Mouse (Mus musculus) left cerebral cortex, postnatal 10 days (tissue): ENCODE measurements at regions not wholly inside any gene's neighbourhood (a gene's known extent, or its start where the extent isn't known, plus 50 kb on each side); places are given as distances from the start of the nearest gene placed in this dataset.

Experiments
- DNase-seq, 2 experiments: peaks; one replicate each; pipeline ENCODE4 v3.0.0; 2021 to 2022; ENCODE audit warnings: low spot score in 2 of 2, mixed read lengths in 1 of 2; ENCODE audit errors: extremely low spot score in 1 of 2
- intact Hi-C: fragments of 180-260 bp; cut with DNase I; formaldehyde crosslinking; loops from one replicate; pipeline ENCODE4 v1.15.1; 2025

DNA sequence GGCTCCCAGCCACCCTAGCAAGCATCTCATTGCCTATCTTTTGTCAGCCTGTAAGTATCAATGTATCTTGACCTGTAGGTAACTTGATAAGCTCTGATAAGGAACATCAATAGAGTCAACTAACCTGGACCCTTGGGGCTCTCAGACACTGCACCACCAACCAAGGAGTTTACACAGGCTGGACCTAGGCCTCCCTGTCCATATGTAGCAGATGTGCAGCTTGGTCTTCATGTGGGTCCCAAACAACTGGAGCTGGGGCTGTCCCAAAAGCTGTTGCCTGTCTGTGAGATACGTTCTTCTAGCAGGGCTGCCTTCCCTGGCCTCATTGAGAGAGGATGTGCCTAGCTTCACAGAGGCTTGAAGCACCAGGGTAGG, 335.2 kb upstream of the Klf12 start:
- intact Hi-C loops: no loop called here
- no peak for DNase-seq

DNA sequence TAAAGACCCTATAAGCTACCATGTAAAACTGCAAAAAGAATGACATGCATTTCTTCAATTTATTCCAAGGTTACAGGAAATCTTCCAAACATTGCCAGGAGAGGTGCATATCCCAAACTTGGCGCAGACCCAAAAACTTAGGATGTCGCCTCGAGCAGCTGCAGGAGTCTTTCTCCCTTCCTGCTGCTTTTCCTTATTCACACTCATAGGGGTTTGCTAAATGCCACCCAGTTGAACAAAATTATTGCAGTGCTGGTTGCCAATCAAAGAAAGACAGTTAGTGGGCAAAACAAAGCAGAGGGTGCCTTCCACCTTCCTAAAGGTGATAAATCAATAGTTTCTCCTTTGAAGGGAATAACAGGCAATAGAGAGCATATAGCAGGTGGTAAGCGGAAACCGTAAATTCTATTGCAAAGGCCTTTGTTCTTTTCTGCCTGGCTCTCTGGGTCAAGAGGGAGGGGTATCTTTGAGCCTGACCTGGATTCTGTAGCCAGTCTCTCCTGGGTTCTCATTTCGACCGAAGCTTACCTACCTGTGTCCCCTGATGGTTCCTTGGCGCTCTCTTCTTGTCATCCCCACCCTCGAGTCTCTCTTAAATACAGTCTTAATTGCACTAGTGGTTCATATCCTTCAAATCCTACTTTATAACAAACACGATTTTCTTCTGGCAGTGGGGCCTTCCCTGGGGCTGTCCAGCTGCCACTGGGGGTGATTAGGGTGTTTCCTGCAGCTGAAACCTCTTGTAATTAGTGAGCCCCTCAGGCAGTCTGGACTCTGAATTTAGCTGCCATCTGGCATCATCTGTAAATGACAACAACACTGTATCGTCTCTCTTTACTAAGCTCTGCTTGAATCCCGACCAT, 334.5 kb upstream of the Klf12 start:
- DNase-seq: no peak
- intact Hi-C loops: no loop called here

DNA sequence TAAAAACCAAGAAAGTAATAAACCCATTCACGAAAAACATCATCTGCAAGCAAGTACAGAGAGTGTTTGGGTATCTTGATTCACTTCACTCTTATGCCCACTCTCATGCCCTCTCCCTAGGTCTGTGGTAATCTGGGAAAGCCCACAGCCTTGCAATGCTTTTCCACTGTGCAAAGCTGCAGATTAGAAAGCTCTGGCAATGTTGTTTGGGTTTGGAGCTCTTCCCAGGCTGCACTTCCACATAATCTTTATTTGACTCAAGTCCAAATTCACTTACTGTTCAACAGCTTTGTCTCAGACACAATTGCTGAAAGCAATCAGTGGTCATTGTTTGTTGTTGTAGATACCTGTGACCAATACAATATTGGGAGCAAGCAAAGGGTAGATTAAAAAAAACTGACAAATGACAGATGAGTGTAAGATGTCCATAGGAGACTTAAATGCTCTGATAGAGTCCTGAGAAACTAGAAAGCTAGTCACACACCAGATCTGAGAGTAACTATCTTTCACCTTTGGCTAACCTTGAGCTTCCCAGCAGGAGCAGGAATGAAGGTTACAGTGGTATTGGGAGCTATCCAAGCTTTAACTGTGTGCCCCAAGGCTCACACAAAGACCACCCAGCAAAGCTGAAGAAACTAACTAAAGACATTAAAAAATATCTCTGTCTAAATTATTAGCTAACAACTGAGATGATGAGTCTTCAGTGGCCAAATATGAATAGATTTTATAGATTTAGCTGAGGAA, 325.7 kb upstream of the Klf12 start:
- no peak for DNase-seq
- intact Hi-C loops: no loop called here

DNA sequence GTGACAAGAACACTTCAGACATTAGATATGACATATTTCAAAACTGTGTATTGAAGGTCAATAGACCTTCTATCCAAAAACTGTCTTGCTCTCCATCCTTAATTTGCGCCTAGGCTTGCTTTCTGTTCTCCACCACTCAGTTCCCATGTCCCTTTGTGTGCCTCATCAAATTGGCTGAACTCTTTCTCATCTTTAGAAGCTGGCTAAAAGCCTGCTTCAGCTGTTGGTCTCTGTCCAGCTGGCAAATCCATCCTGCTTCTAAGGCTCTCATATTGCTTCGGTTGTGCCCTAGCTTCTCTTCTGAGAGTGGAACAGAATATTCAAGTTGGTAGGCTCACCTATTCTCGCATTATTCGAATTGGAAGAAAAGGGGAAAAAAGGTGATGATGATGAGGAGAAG, 322.6 kb upstream of the Klf12 start:
- intact Hi-C loops: no loop called here
- DNase-seq: peak in 1 of 2 experiments; percentile 10

DNA sequence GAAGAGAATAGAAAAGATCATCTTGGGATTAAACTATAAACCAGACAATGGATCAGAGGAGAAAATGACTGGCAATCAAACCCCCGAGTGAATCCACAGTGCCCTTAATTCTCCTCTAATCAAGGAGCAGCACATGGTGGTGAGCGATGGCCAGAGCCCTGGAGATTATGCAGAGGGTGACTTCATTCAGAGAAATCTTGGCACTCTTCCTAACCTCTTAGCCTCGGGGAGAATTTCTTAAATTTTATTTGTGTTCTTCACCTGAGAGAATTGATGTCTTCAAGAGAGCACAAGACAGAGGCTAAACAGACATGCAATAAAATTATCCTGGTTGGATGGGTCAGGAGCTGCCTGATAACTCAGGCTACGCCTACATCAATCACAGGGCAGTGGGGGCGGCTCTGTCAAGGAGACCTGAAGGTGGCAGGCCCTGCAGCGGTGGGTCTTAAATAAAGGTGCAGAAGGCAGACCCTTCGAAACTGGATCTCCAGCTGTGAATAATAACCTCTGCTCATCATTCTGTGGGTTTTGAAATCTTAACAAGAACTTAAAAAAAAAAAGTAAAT, 316.5 kb upstream of the Klf12 start:
- intact Hi-C loops: no loop called here
- no peak for DNase-seq

DNA sequence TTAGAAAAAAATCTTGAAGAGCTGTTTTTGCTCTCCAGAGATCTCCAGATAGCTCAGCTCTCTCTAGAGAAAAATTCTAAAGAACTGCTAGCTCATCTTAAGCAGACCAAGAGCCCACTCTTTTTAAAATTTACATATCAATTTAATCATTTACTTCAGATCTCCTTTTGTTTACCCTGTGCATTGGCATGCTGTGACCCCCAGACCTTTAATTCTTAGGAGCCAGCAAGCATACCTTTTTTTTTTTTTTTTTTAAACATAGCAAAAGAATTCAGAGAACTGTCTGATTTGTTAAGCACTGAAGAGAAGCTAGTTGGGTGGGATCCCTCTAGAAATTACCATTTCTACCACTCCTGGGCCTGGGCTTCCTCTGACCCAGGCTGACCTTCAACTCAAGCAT, 285.5 kb upstream of the Klf12 start:
- intact Hi-C loops: no loop called here

DNA sequence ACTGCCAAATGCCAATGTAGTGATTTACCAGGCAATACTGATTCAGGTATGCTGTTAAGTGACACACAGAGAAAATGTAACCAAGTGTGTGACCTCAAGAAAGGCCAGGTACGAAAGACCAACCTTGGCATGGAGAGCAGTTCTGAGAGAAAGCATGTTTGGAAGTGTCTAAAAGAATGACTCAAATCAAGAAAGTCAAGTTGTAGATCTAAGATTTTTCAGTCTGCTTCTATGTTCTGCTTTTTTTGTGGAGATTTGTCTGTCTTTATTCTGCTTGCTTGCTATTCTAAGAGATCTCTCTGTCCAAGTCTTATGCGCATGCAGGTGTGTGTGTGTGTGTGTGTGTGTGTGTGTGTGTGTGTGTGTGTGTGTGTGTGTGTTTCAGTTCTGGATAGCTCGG, 277.4 kb upstream of the Klf12 start:
- no peak for DNase-seq
- intact Hi-C loops: no loop called here

More for the DNA sequence above, 285.5 kb upstream of the Klf12 start:
- no peak for DNase-seq

DNA sequence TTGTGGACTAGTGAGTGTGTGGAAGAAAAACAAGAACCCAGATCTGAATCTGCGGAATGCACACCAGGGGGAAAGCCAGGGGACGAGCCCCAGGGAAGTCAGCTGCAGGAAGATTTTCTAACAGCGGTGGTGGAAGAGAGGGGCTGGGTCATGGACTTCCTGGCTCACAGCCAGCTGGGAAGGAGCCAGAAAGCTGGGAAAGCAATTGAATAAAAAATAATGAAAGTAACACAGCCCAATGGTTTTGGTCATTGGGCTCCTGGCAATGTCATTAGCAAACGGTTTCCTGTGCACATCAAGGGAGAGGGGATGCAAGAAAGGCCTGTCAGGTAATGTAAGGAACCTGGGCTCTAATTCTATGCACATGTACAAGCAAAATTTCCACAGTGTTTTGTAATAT, 273.9 kb upstream of the Klf12 start:
- DNase-seq: peak; percentile 4 to 77
- intact Hi-C loops: no loop called here

DNA sequence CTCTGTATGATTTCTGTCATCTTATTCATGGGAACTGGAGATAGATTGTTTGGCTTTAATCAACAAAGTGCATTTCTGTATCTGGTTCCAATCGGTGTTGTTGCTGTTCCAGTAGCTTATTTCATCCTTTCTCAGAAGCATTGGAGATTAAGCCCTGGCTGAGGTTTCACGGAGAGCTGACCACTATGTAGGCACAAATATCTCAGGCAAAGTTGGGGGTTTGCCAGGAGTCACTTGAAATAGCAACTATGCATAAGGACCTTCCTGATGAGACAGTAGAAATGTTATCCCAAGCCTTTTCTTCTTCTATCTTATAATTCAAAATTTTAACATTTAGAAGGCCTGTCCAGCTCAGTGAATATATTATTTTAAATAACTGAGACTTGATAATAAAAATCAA, 268.0 kb upstream of the Klf12 start:
- no peak for DNase-seq
- intact Hi-C loops: no loop called here

DNA sequence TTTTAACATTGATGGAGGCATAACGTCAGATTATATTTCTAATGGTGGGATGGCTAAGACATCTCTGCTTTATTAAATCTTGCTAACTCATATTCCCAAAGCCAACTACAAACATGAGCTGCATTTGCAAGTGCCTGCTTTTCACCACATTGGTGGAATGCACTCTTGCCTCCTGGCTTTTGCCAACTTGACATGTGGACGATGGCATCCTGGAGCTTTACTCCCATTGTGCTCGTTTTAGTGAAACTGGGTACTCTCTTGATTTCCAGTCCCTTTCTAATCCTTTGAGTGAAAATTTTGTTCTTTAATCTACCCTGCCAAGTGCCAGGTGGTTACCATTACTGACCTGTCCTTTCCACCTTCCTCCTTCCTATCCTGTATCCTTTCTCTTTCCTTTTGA, 265.8 kb upstream of the Klf12 start:
- intact Hi-C loops: no loop called here
- DNase-seq: no peak

DNA sequence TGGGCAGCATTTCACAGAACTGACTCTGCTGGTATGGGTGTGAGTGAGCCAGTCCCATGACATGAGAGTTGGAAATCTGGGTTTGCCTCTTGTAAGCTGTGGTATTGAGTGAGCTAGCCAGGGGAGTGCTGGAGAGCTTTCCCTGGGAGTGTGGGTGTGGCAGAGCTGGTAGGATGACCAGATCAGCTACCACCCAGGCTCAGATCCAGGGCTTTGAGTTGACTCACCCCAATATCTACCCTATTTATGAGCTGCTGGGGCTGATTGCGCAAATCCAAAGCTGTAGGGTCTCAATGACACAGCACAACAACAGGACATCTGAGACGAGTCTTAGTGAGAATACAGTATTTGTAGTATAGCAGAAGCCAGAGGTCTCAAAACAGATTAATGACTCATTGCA, 245.7 kb upstream of the Klf12 start:
- no peak for DNase-seq
- intact Hi-C loops: no loop called here

DNA sequence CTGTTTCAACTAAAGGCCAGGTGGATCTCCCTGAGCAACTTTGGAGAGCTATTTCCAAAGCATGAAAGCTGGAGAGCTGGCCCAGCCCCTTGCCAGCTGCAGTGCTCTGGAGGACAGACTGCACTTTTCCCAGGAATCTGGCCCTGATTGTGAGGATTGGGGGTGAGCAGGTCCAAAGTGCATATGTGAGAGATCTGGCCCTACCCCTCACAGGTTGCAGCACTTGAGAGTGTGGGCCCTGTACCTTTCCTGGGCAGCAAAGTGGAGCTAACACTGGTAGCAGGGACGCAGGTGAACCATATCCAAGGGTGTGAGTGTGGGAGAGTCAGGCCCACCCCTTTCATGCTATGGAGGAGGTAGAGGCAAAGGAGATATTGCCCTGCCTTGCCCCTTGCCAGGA, 245.3 kb upstream of the Klf12 start:
- intact Hi-C loops: no loop called here

DNA sequence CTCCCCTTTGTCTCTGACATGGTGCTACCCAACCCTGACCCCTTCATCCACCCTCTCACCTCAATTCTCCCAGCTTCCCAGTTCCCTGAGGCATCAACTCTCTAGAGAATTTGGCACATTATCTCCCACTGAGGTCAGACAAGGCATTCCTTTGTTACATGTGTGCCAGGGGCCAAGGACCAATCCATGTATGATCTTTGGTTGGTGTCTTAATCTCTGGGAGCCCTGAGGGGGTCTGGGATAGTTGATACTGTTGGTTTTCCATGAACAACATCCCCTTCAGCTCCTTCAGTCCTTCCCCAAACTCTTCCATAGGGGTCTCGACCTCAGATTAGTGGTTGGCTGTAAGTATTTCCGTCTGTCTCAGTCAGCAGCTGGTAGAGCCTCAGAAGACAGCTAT, 224.9 kb upstream of the Klf12 start:
- DNase-seq: no peak
- intact Hi-C loops: no loop called here

More for the DNA sequence above, 245.3 kb upstream of the Klf12 start:
- DNase-seq: no peak

DNA sequence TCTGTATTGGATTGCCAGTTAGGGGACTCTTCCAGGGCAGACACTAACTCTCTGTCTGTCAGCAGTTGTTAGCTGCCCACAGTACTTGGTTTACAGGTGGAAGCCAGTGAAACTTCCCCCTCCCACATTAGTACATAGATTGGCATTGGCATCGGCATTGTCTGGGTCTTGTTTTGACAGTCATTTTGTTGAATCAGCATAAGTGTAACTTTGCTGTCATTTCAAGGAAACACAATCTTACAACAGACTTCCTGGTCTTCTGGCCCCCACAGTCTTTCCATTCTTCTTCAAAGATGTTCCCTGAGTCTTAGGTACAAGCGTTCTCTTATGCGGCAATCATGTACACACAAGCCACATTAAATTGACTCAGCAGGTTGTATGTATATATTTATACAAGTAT, 223.6 kb upstream of the Klf12 start:
- DNase-seq: no peak
- intact Hi-C loops: no loop called here

DNA sequence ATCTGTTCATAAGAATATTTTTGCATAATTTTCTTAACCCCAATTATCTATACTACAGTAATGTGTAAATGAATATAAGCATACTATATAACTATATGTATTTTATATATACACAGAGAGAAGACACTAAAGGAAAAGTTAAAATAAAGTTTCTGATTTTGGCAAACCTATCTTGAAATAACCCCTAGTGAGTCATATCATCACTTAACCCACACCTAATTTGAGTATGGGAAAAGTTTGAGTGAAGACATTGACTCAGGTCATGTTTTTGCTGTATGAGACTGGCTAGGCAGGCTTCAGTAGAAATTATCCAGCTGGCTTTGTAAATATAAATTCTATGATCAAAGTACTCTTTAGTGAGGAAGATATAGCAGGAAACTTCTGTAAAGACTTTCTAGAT, 223.1 kb upstream of the Klf12 start:
- intact Hi-C loops: no loop called here
- DNase-seq: no peak

DNA sequence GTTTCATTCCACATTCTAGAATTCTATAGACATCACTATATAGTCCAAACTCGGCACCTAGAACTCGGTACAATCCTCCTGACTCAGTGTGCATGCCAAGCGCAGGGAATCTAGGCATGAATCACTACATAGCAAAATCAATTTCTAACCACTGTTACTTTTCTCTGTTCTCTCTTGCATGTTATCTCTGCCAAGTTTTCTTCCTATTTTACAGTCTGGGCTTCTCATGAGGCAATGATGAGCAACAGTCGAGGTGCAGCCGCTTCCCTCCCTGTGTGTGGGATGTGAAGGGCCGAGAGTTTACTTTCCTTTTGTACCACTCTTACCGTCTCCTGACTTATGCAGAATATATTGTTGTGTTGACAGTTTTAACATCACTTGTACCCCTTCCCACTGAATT, 204.4 kb upstream of the Klf12 start:
- intact Hi-C loops: loop anchor here (10.0 kb wide), 1 partner anchor 204 kb away; the partner anchor contains the start of gene Klf12
- DNase-seq: no peak

DNA sequence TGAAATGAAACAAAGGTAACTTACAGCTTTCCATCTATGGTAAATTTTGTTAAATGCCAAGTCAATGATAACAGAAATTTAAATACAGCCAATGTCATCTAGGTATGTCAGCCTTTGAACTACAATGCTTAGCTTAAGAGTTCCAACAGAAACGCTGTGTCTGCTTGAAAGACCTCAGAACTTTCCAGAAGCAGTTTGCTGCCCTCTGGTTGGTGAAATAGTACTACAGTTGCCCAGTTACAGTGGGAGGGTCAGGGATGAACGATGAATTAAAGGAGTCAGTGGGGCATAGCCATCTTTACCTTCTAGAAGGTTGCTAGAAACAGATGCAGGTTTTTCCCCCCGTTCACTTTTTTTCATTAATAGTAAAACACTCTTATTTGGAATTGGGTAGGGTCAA, 201.0 kb upstream of the Klf12 start:
- peak in 1 of 2 experiments; percentile 23 for DNase-seq
- intact Hi-C loops: loop anchor here (10.0 kb wide), 1 partner anchor 201 kb away; the partner anchor contains the start of gene Klf12

DNA sequence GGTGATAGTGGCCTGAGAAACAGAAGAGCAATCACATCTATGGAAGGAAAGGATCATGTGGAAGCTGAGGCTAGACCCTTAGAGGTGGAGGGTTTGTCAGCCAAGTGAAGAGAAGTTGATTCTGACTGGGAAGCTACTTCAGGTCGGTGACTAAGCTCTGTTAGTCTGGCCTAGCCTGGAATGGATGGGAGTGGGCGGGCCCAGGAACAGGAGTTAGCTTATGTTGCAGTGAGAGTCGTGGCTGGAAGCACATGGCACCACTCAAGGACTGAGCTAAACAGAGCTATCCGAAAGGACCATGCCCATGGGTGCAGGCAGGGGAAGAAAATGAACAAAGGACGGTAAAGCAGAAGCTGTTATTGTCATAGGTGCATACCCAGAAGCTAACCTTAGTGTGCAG, 199.6 kb upstream of the Klf12 start:
- no peak for DNase-seq

DNA sequence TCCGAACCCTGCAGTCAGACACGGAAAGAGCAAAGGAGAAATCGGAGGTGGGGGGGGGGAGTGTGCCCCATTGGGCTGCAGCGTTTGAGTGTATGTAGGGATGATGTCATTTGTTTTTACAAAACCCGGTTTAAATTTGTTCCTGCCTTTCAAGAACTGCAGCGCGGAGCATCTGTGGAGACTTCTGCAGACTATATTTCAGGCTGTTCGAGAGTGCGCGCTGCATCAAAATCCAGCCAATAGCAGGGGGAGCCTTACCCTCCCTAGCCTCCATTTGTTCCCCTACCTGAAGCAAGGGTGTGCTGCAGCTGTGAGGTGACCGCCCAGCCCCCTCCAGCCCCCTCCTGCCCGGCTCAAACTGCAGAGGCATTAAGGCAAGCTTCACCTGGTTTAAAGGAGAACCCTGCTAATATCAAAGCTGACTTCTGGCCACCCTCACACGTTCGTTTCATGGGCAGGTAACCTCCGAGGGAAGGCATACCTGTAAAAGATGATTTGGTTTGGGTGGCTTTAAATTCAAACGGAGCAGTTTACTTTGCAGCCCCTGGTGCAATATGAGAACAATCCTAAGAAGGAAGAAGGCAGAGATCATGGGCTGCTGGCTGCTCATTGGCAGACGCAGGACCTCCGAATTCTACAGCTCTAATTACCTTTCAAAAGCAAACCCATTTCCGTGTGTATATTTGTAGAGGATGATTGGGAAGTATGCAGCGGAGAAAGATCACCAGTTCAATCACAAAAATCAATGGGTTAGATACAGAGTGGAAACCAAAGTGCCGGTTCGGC, 193.3 kb upstream of the Klf12 start:
- intact Hi-C loops: no loop called here
- peak; percentile 26 to 30 for DNase-seq

More for the DNA sequence above, 199.6 kb upstream of the Klf12 start:
- intact Hi-C loops: loop anchor here (10.0 kb wide), 1 partner anchor 199 kb away; the partner anchor contains the start of gene Klf12
